Mouse (Mus musculus) myocyte (in vitro differentiated cells): ENCODE results near the gene Wnt2.

Source experiments
- E2F4 ChIP-seq: IDR thresholded peaks from one replicate; pipeline ENCODE4 v1.6.1; 2011; ENCODE audit warnings: mild to moderate bottlenecking, control low read depth, moderate library complexity; ENCODE audit not compliant: insufficient read depth
- MYOD1 ChIP-seq, 3 experiments: IDR thresholded peaks; one replicate each; pipeline ENCODE4 v1.6.1; 2011; ENCODE audit warnings: control low read depth in 2 of 3, low read depth in 2 of 3, mild to moderate bottlenecking in 2 of 3, moderate library complexity in 1 of 3; ENCODE audit not compliant: insufficient read length in 2 of 3, control insufficient read depth in 1 of 3
- POLR2A ChIP-seq: IDR thresholded peaks from one replicate; pipeline ENCODE4 v1.6.1; 2011; ENCODE audit warnings: low read depth, mild to moderate bottlenecking, control low read depth, moderate library complexity; ENCODE audit not compliant: insufficient read length
- REST ChIP-seq: IDR thresholded peaks from one replicate; pipeline ENCODE4 v1.6.1; 2011; ENCODE audit warnings: mild to moderate bottlenecking, control low read depth, moderate library complexity; ENCODE audit not compliant: insufficient read depth, insufficient read length
- TCF12 ChIP-seq: IDR thresholded peaks from one replicate; pipeline ENCODE4 v1.6.1; 2011; ENCODE audit warnings: mild to moderate bottlenecking, control low read depth; ENCODE audit not compliant: poor library complexity, insufficient read depth, severe bottlenecking
- USF1 ChIP-seq: IDR thresholded peaks from one replicate; pipeline ENCODE4 v1.6.1; 2011; ENCODE audit warnings: low read depth, mild to moderate bottlenecking, control low read depth, moderate library complexity

GRCm38 (mm10) chr6:18032271-18032670 lies 1.9 kb upstream of the Wnt2 start:
- TF ChIP-seq TCF12 (no peak), USF1 (no peak), MYOD1 (IDR thresholded peaks at IDR 0.05; ENCODE audit: control insufficient read depth in 1 of 3, insufficient read length in 2 of 3, low read depth in 2 of 3) (no peak), REST (no peak), POLR2A (no peak), E2F4 (no peak)
